Mouse (Mus musculus): ENCODE measurements around the gene Sgcg.

DNA sequence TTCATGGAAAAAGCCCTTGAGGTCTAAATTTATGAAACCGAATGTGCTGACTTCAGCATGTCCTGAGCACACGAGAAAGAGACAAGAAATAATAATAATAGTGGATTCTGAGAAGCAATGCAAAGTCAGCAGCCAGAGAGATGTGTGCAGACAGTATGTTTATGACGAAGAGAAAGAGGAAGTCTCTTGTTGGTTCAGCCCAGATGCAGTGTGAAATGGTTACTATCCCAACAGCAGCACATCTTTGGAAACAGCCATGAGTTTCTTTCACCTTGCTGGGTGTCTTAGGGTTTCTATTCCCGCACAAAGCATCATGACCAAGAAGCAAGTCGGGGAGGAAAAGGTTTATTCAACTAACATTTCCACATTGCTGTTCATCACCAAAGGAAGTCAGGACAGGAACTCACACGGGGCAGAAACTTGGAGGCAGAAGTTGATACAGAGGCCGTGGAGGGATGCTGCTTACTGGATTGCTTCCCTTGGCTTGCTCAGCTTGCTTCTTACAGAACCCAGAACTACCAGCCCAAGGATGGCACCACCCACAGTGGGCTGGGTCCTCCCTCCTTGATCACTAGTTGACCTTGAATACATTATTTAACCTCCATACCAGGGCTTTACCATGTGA is 20.5 kb upstream of the Sgcg start:
- no peak for TF ChIP-seq CTCF (IDR thresholded peaks at IDR 0.05; ENCODE audit: borderline replicate concordance, insufficient read depth, low read depth, low read length)
- TF ChIP-seq POLR2A (IDR thresholded peaks at IDR 0.05; ENCODE audit: borderline replicate concordance, insufficient read depth, low read length): no peak

All from cerebellum, adult 2 months (tissue).